Mouse (Mus musculus) spleen, adult 2 months (tissue): ENCODE results near the gene Zfp57.

Source experiments
- CTCF ChIP-seq: fragments of 200-500 bp; IDR thresholded peaks from 2 replicates; pipeline ENCODE4 v1.5.1; 2011; ENCODE audit warnings: mild to moderate bottlenecking, inconsistent platforms; ENCODE audit not compliant: insufficient read depth, insufficient read length, insufficient replicate concordance; ENCODE audit errors: extremely low read depth
- POLR2A ChIP-seq: fragments of 200-500 bp; IDR thresholded peaks from 2 replicates; pipeline ENCODE4 v1.6.1; 2011; ENCODE audit warnings: low read depth, low read length, inconsistent platforms

DNA sequence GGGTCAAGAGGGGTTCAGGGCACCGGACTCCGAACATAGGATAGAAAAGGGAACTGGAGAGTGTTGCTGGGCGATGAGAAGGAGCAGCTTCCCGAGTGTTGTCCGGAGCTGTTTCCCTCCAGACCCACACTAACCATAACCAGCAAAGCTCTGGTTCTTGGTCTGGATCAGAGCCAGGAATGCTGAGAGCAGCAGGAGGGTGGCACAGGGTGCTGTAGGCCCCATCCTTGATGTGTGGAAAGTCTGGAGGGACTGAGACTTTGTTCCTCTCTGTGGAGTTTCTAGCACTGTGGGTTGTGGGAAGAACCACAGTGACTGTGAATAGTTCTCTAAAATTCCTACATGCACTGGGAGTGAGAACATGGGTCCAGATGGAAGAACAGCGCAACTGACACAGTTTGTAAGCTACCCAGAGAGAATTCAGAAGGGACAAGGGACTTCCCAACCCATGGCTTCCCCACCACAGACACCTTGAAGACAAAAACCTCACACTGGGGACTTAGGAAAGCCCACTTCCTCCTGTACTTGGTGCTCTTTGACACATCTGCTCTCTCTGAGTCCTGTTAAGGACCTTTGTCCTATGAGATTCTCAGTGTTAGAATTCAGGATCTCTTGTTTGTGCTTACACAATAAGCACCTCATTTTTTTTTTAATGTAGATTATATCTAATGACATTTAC lies 29.7 kb upstream of the Zfp57 start:
- TF ChIP-seq CTCF, result no peak
- no peak for TF ChIP-seq POLR2A
